Mouse (Mus musculus) gastrocnemius, adult 2 months (tissue): Measurements from ENCODE around the gene Msx2. TPM values are rescaled to one million over a fixed set of nuclear protein-coding genes. Genes with fewer than 3 reads are reported as not detected.

Source experiments
- DNase-seq: peaks from one replicate; pipeline ENCODE4 v3.0.0; 2022
- H3K27ac ChIP-seq: fragments of 200-600 bp; 2 replicates; pipeline ENCODE4 v1.8.1; 2022; ENCODE audit warnings: mild to moderate bottlenecking
- H3K4me3 ChIP-seq: fragments of 200-600 bp; 2 replicates; pipeline ENCODE4 v1.8.1; 2022; ENCODE audit warnings: mild to moderate bottlenecking, moderate library complexity
- CTCF ChIP-seq: fragments of 200-600 bp; IDR thresholded peaks from 2 replicates; pipeline ENCODE4 v1.8.1; 2022; ENCODE audit warnings: antibody characterized with exemption, mild to moderate bottlenecking, moderate library complexity
- intact Hi-C: fragments of 180-260 bp; cut with DNase I; formaldehyde crosslinking; loops from one replicate; pipeline ENCODE4 v1.15.1; 2025
- total RNA-seq, 2 experiments: library from RNA; stranded (reverse); gene quantifications; 2 replicates each; pipeline ENCODE4 v1.2.3; 2021

The Msx2 gene
- total RNA-seq, 2 experiments from 2014 or later, result not detected

DNA sequence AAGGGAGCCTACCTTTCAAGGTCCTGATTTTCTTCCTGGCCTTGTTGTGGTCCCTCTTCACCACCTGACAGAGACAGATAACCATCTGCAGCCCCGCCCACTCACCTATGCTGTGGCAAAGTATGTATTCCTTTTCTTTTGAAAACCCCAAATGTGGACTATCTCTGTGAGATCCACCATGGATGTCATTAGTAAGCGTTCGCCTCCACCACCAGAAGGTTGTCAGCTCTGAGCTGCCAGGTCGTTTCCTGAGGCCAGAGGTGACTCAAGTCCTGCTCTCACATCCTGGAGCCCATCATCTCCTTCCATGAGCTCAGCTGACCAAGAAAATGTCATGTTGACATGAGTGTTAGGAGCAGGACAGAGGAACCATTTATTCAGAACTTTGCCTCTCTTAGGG lies 52.1 kb downstream of the Msx2 start:
- Histone ChIP-seq H3K4me3 (no peak overlapping the region), H3K27ac (no peak overlapping the region)
- DNase-seq, result no peak
- intact Hi-C loops, result no loop called here
- no peak for TF ChIP-seq CTCF

DNA sequence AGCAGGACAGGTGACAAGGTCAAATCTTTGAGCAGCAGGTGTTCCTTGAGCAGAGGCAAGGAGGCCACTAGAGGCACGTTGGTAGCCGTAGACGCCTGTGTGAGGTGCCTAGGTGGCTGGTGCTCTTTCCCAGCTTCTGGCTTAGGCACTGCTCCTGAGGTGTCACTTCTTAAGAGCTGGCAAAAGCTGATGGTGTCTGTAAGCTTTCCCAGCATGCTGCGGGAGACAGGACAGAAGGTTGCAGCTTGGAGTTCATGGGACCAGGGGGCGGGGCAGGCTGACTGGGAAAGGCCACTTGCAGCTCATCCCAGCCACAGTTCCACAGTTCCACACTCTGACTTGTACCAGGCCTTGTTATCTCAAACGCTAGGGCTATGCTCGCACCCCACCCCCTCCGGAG lies 53.2 kb downstream of the Msx2 start:
- TF ChIP-seq CTCF, result no peak
- no peak for DNase-seq
- intact Hi-C loops, result no loop called here
- H3K27ac ChIP-seq, result no peak overlapping the region
- H3K4me3 ChIP-seq, result no peak overlapping the region

DNA sequence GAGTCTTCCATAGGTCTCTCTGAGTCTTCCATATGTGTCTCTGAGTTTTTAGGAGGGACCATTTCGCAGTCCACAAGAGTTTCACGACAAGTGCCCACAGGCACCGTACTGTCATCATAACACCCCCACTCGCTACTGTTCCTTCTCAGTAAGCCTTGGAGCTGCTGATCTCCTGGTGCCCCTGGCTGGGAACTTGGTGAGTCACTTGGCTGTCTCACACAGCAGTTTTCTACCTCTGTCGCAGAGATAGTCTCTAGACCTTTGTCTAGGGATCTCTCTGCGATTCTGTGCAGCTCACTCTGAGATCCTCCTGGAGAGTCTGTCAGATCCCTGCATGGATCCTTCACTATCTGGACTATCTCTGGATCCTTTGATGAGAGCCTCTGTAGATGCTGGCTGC lies 55.2 kb downstream of the Msx2 start:
- H3K27ac ChIP-seq, result no peak overlapping the region
- no peak for TF ChIP-seq CTCF
- intact Hi-C loops, result no loop called here

More for the DNA sequence above, 55.2 kb downstream of the Msx2 start:
- DNase-seq, result no peak
- no peak overlapping the region for H3K4me3 ChIP-seq

Other genes starting within 250 kb of the Msx2 start
- under 1 TPM; 0.20 to 0.84 TPM for gene Ror2, start 186.9 kb downstream of the Msx2 start, total RNA-seq
- gene Sptlc1, start 95.7 kb downstream of the Msx2 start, total RNA-seq, result 10 to 100 TPM; 10.4 to 10.6 TPM